Mouse (Mus musculus): ENCODE data around the gene 1300017J02Rik. TPM values are rescaled to one million over a fixed set of nuclear protein-coding genes. Genes with fewer than 3 reads are reported as not detected.
"Not testable (repeated sequence)": the region's sequence is repeated elsewhere in the genome, so short reads cannot be mapped to it uniquely, and the experiment has no call there.

Gene 1300017J02Rik
- 1.3 TPM in 2 replicates for polyA plus RNA-seq (2015; fragmentation: Nextera tagmentation; extraction: Ambion mirVana)

DNA sequence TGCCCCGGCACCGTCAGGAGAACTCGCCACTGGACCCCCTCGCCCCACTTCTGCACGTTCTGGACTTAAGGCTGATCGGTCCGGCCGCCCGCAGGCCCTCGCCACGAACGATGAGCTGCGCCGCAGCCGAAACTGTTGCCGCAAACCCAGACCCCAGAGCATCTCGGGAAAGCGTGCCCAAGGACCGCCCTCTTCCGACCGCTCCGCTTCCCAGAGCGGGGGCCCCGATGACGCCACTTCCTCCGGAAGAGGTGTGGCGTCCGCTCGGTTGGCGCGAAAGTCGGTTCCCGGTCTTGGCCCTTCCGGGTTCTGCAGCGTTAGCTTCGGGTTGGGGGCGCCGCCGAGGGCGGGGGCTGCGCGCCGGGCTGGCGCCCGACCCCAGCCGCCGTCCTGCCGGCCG, at the start of gene 1300017J02Rik, which contains the start of gene Topbp1:
TSS of gene 1300017J02Rik (minus strand) at position 156 of the 400 bp plus-strand sequence.
TSS of gene Topbp1 (plus strand) at position 289 of the 400 bp plus-strand sequence.
- Histone ChIP-seq H3K27me3 (ENCODE audit: control insufficient read depth, insufficient read depth, low read length) (no peaks in the 10 kb centered on the region), H3K9ac (ENCODE audit: low read length) (peak within 1 kb of the TSS; percentile 84), H3K4me1 (replicated peaks; ENCODE audit: control insufficient read depth, insufficient read depth) (no peaks in the 10 kb centered on the region), H3K36me3 (ENCODE audit: control insufficient read depth, insufficient read depth, low read length) (0 out of 2 replicates have a peak, but pooled peaks cover 3% of the 10 kb centered on the region), H3K4me2 (replicated peaks; ENCODE audit: low read depth) (peak within 1 kb of the TSS; percentile 85), H3K9me3 (ENCODE audit: control insufficient read depth, low read length) (no peaks in the 10 kb centered on the region), H3K27ac (replicated peaks) (peak within 1 kb of the TSS; percentile 76), H3K4me3 (ENCODE audit: low read depth, low read length) (peak within 1 kb of the TSS; percentile 88)
- DNase-seq (ENCODE audit: low spot score) (peak; percentile 94), ATAC-seq (ENCODE audit: low FRiP score, low TSS enrichment) (peak; percentile 98)
- TF ChIP-seq CTCF (IDR thresholded peaks at IDR 0.05; ENCODE audit: low read depth), result peak; percentile 46
- TF ChIP-seq EP300 (optimal IDR thresholded peaks at IDR 0.05), result no peak
- WGBS, result under 1% methylated on average over 47 of the region's 49 CpGs

GRCm38 (mm10) chr9:103353500-103354260, 48.8 kb upstream of the 1300017J02Rik start:
- not testable (repeated sequence) for ATAC-seq (ENCODE audit: low FRiP score, low TSS enrichment); H3K4me1 ChIP-seq (replicated peaks; ENCODE audit: control insufficient read depth, insufficient read depth); H3K4me2 ChIP-seq (replicated peaks; ENCODE audit: low read depth); H3K9me3 ChIP-seq (ENCODE audit: control insufficient read depth, low read length); H3K27me3 ChIP-seq (ENCODE audit: control insufficient read depth, insufficient read depth, low read length); DNase-seq (ENCODE audit: low spot score); H3K36me3 ChIP-seq (ENCODE audit: control insufficient read depth, insufficient read depth, low read length); H3K27ac ChIP-seq (replicated peaks); H3K4me3 ChIP-seq (ENCODE audit: low read depth, low read length); H3K9ac ChIP-seq (ENCODE audit: low read length)
- 81% methylated on average over 5 of the region's 7 CpGs for WGBS

- H3K27me3 ChIP-seq (ENCODE audit: control insufficient read depth, insufficient read depth, low read length), result no peaks in the 10 kb centered on the region
- H3K9me3 ChIP-seq (ENCODE audit: control insufficient read depth, low read length), result no peaks in the 10 kb centered on the region
- no peak overlapping the region for H3K9ac ChIP-seq (ENCODE audit: low read length)
- H3K27ac ChIP-seq (replicated peaks), result no peak overlapping the region
- no peak for TF ChIP-seq EP300 (optimal IDR thresholded peaks at IDR 0.05)
- no peak for TF ChIP-seq CTCF (IDR thresholded peaks at IDR 0.05; ENCODE audit: low read depth)
- no peak overlapping the region for H3K4me2 ChIP-seq (replicated peaks; ENCODE audit: low read depth)
- H3K4me1 ChIP-seq (replicated peaks; ENCODE audit: control insufficient read depth, insufficient read depth), result no peaks in the 10 kb centered on the region
- ATAC-seq (ENCODE audit: low FRiP score, low TSS enrichment), result no peak
- no peak overlapping the region for H3K4me3 ChIP-seq (ENCODE audit: low read depth, low read length)
- no peak for DNase-seq (ENCODE audit: low spot score)
- H3K36me3 ChIP-seq (ENCODE audit: control insufficient read depth, insufficient read depth, low read length), result peaks cover 9% of the 10 kb centered on the region
Measured at GRCm38 (mm10) chr9:103348791-103349190, 43.9 kb upstream of the 1300017J02Rik start.

DNA sequence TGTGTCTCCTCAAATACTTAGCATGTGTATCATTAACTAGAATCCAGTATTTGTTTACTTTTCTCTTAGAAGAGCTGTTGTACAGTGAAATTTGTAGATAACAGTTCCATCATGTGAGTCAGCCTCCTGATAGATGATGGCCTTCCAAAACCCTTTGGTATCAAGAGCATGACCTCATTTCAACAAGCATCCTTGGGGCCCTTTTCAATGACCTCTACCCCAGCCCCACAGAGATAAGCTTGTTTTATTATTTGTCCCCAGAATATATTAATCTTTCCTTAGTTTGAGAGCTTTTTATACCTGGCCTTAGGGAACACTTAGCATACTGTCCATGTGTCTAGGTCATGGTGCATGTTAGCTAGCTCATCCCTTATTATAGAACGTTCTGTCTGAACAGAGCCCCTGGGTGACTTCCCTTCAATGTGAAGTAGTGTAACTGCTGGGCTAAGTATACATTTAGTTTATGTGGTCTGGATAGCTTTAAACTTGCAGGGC, 43.2 kb upstream of the 1300017J02Rik start:
- Histone ChIP-seq H3K4me3 (ENCODE audit: low read depth, low read length) (no peak overlapping the region), H3K9ac (ENCODE audit: low read length) (no peak overlapping the region), H3K4me1 (replicated peaks; ENCODE audit: control insufficient read depth, insufficient read depth) (no peaks in the 10 kb centered on the region), H3K36me3 (ENCODE audit: control insufficient read depth, insufficient read depth, low read length) (peaks cover 13% of the 10 kb centered on the region), H3K4me2 (replicated peaks; ENCODE audit: low read depth) (no peak overlapping the region), H3K9me3 (ENCODE audit: control insufficient read depth, low read length) (no peaks in the 10 kb centered on the region), H3K27me3 (ENCODE audit: control insufficient read depth, insufficient read depth, low read length) (no peaks in the 10 kb centered on the region), H3K27ac (replicated peaks) (no peak overlapping the region)
- ATAC-seq (ENCODE audit: low FRiP score, low TSS enrichment) (no peak), DNase-seq (ENCODE audit: low spot score) (no peak)
- 69% methylated on average over 1 of the region's 1 CpGs for WGBS
- TF ChIP-seq EP300 (optimal IDR thresholded peaks at IDR 0.05) (no peak), CTCF (IDR thresholded peaks at IDR 0.05; ENCODE audit: low read depth) (no peak)

- DNase-seq (ENCODE audit: low spot score), result no peak
Measured at GRCm38 (mm10) chr9:103347045-103347444, 42.2 kb upstream of the 1300017J02Rik start.

DNA sequence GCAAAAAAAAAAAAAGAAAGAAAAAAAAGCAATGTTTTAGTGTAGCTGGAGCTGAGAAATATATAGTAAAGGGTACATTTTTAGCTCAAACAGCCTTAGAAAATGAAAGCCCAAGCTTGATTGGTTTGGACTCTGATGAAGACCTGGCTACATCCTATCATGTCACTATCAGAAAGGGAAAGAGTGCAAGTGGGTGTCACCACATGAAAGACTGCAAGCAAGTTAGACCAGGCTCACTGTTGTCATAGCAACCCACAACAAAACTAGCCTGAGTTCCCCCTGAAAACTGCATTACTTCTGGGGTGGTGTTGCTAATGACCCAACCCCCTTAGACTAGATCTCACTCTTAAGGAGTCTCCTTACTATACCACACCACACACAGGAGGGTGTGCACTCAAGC, 32.0 kb upstream of the 1300017J02Rik start:
- no peak overlapping the region for H3K27ac ChIP-seq (replicated peaks)
- H3K9me3 ChIP-seq (ENCODE audit: control insufficient read depth, low read length), result no peaks in the 10 kb centered on the region
- H3K4me2 ChIP-seq (replicated peaks; ENCODE audit: low read depth), result no peak overlapping the region
- H3K4me3 ChIP-seq (ENCODE audit: low read depth, low read length), result no peak overlapping the region
- TF ChIP-seq EP300 (optimal IDR thresholded peaks at IDR 0.05) (no peak), CTCF (IDR thresholded peaks at IDR 0.05; ENCODE audit: low read depth) (no peak)
- H3K27me3 ChIP-seq (ENCODE audit: control insufficient read depth, insufficient read depth, low read length), result no peaks in the 10 kb centered on the region
- H3K4me1 ChIP-seq (replicated peaks; ENCODE audit: control insufficient read depth, insufficient read depth), result no peaks in the 10 kb centered on the region
- H3K36me3 ChIP-seq (ENCODE audit: control insufficient read depth, insufficient read depth, low read length), result peaks cover 23% of the 10 kb centered on the region
- DNase-seq (ENCODE audit: low spot score) (no peak), ATAC-seq (ENCODE audit: low FRiP score, low TSS enrichment) (no peak)
- no peak overlapping the region for H3K9ac ChIP-seq (ENCODE audit: low read length)

More at GRCm38 (mm10) chr9:103347045-103347444, 42.2 kb upstream of the 1300017J02Rik start:
- Histone ChIP-seq H3K9me3 (ENCODE audit: control insufficient read depth, low read length) (no peaks in the 10 kb centered on the region), H3K27ac (replicated peaks) (no peak overlapping the region), H3K4me1 (replicated peaks; ENCODE audit: control insufficient read depth, insufficient read depth) (no peaks in the 10 kb centered on the region), H3K9ac (ENCODE audit: low read length) (no peak overlapping the region), H3K4me2 (replicated peaks; ENCODE audit: low read depth) (no peak overlapping the region), H3K27me3 (ENCODE audit: control insufficient read depth, insufficient read depth, low read length) (no peaks in the 10 kb centered on the region), H3K4me3 (ENCODE audit: low read depth, low read length) (no peak overlapping the region), H3K36me3 (ENCODE audit: control insufficient read depth, insufficient read depth, low read length) (peaks cover 13% of the 10 kb centered on the region)
- ATAC-seq (ENCODE audit: low FRiP score, low TSS enrichment), result no peak
- no peak for TF ChIP-seq CTCF (IDR thresholded peaks at IDR 0.05; ENCODE audit: low read depth)
- TF ChIP-seq EP300 (optimal IDR thresholded peaks at IDR 0.05), result no peak
- WGBS, result 77% methylated on average over 4 of the region's 4 CpGs
